Mouse (Mus musculus) forebrain, embryonic 14.5 days (tissue): ENCODE results near the gene Nol10. TPM values are rescaled to one million over a fixed set of nuclear protein-coding genes. Genes with fewer than 3 reads are reported as not detected.
A peak's percentile ranks its signal among the peaks of the same experiment; 100 is the strongest.

Experiments used
- ATAC-seq: fragments of 200-750 bp; cut with Nextera tagmentation; 2 replicates; pipeline ENCODE4 v1.8.0; 2017; ENCODE audit warnings: mild to moderate bottlenecking, moderate library complexity
- DNase-seq: peaks from one replicate; pipeline ENCODE4 v3.0.0-alpha.2; 2015; ENCODE audit warnings: low spot score
- H3K27ac ChIP-seq: fragments of 300-500 bp; sonication (generic); 2 replicates; pipeline ENCODE4 v1.5.1; 2014; ENCODE audit warnings: low read depth, mild to moderate bottlenecking, control low read depth, low read length, moderate library complexity
- H3K27me3 ChIP-seq: fragments of 300-500 bp; sonication (generic); replicated peaks from 2 replicates; pipeline ENCODE4 v1.6.1; 2014; ENCODE audit warnings: low read length, control low read depth, mixed read lengths; ENCODE audit not compliant: control insufficient read depth, insufficient read depth
- H3K36me3 ChIP-seq: fragments of 300-500 bp; sonication (generic); 2 replicates; pipeline ENCODE4 v1.6.1; 2014; ENCODE audit warnings: low read length, control low read depth; ENCODE audit not compliant: control insufficient read depth, insufficient read depth
- H3K4me1 ChIP-seq: fragments of 300-500 bp; sonication (generic); 2 replicates; pipeline ENCODE4 v1.6.1; 2014; ENCODE audit warnings: antibody characterized with exemption, low read length, control low read depth; ENCODE audit not compliant: control insufficient read depth, insufficient read depth
- H3K4me2 ChIP-seq: fragments of 300-500 bp; sonication (generic); 2 replicates; pipeline ENCODE4 v1.6.1; 2014; ENCODE audit warnings: mild to moderate bottlenecking, control low read depth, low read length
- H3K4me3 ChIP-seq: fragments of 300-500 bp; sonication (generic); 2 replicates; pipeline ENCODE4 v1.5.1; 2014; ENCODE audit warnings: low read depth, low read length, control low read depth
- H3K9ac ChIP-seq: fragments of 300-500 bp; sonication (generic); 2 replicates; pipeline ENCODE4 v1.6.1; 2014; ENCODE audit warnings: mild to moderate bottlenecking, low read length, control low read depth, moderate library complexity
- H3K9me3 ChIP-seq: fragments of 300-500 bp; sonication (generic); replicated peaks from 2 replicates; pipeline ENCODE4 v1.6.1; 2016; ENCODE audit warnings: low read length, control low read depth, mixed read lengths; ENCODE audit not compliant: control insufficient read depth
- WGBS: fragments of 180-500 bp; shearing (Covaris S2); extraction: QIAGEN DNeasy Blood & Tissue Kit; methylation state at CpG from one replicate; pipeline ENCODE4 v1.1.7; 2014; 5-methylcytosine and 5-hydroxymethylcytosine counted together
- polyA plus RNA-seq: library from polyadenylated mRNA; unstranded; fragments of >200 nt; fragmentation: Nextera tagmentation; extraction: Ambion mirVana; gene quantifications from 2 replicates; pipeline ENCODE4 v1.2.1, GENCODE M21; 2014

Gene Nol10
- polyA plus RNA-seq, result 19.5 and 19.6 TPM in 2 replicates

DNA sequence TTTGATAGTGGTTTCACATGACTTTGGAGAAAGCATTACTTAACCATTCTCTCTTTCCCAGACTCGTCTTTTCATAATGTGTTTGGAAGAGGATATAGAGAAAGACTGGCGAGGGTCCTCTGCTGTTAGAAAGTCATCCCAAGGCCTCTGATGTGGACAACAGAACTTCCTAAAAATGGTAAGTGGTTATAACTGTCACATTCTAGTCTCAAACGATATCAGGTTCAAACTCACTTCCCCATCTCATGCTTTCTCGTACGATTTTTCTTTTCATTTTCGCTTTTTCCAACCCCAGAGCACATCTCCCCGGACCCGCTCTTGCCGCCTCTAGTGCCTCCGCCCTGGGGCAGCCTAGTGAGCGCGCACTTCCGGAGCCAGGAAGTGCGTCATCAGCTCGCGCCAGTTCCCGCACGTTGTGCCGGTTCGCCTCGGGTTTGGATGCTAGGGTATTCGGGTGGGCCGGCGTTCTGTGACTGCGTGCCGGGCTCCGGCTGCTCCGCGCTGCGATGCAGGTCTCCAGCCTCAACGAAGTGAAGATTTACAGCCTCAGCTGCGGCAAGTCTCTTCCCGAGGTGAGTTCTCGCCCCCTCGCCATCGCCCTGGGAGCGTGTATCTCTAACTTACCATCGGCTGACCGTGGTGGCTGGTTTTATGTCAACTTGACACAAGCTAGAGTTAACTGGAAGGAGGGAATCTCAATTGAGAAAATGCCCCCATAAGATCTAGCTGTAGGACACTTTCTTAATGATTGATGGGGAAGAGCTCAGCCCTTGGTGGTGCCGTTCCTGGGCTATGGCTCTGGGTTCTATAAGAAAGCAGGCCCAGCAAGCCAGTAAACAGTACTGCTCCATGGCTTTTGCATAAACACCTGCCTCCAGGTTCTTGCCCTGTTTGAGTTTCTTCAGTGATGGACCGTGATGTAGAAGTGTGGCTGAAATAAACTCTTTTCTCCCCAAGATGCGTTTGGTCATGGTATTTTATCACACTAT is at the start of gene Nol10:
Gene Nol10, plus strand, starts transcription at position 411 of the 989 bp plus-strand sequence.
- no peaks in the 10 kb centered on the region for H3K27me3 ChIP-seq
- WGBS, result under 1% methylated on average over 42 of the region's 42 CpGs
- H3K27ac ChIP-seq, result no peak within 1 kb of the TSS
- no peaks in the 10 kb centered on the region for H3K9me3 ChIP-seq
- H3K4me2 ChIP-seq, result peak within 1 kb of the TSS; percentile 76
- peak within 1 kb of the TSS; percentile 69 for H3K9ac ChIP-seq
- peaks cover 9% of the 10 kb centered on the region; the same call in 1 of the 2 replicates for H3K4me1 ChIP-seq
- peaks cover 20% of the 10 kb centered on the region for H3K36me3 ChIP-seq
- peak; percentile 99 for ATAC-seq
- peak within 1 kb of the TSS; percentile 80 for H3K4me3 ChIP-seq
- peak; percentile 96 for DNase-seq

DNA sequence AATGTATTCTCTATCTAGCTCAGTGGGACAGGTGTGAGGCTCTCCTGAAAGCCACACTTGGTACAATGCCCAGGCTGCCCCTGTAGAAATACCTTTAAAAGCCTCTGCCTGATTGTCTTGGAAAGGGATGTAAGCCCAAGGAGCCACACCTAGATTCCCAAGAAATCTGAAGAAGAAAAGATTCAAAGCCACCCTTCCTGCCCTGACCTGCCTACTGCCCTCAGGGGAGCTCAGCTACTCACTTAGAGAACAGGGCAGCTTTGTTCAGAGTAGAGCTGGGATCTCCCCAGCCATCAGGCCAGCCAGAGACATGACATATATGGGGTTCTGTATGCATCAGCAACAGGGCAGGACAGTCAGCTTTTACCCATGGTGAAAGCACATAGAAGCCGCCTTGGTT is 48.4 kb upstream of the Nol10 start:
- WGBS, result 96% methylated on average over 1 of the region's 1 CpGs
- no peaks in the 10 kb centered on the region for H3K27me3 ChIP-seq
- DNase-seq (no peak), ATAC-seq (no peak)
- H3K9me3 ChIP-seq, result no peaks in the 10 kb centered on the region
- no peak overlapping the region for H3K27ac ChIP-seq
- H3K4me2 ChIP-seq, result no peak overlapping the region
- H3K36me3 ChIP-seq, result no peaks in the 10 kb centered on the region
- H3K4me3 ChIP-seq, result no peak overlapping the region
- no peak overlapping the region for H3K9ac ChIP-seq
- no peaks in the 10 kb centered on the region for H3K4me1 ChIP-seq

DNA sequence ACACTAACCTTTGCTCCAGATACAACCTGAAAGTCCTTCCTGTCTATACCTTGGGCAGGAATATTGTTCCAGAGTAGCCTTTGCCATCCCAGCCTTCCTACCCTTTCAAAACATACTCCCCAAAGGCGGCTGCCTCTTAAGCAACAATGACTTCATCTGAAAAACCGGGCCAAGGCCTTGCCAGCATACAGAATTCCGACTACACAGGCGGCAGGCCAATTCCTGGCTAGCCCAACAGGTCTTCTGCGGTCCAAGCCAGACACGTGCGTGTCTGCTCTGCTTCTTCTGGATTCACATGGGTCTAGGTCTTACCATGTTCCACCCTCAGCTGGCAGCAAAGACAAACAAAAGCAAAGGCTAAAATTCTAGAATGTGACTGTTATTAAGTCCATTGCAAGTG is 42.8 kb upstream of the Nol10 start:
- Histone ChIP-seq H3K4me1 (0 out of 2 replicates have a peak, but pooled peaks cover 2% of the 10 kb centered on the region), H3K4me3 (no peak overlapping the region), H3K9ac (no peak overlapping the region), H3K36me3 (no peaks in the 10 kb centered on the region), H3K27ac (no peak overlapping the region), H3K4me2 (no peak overlapping the region), H3K27me3 (no peaks in the 10 kb centered on the region), H3K9me3 (no peaks in the 10 kb centered on the region)
- no peak for DNase-seq
- no peak for ATAC-seq
- WGBS, result 82% methylated on average over 7 of the region's 7 CpGs

DNA sequence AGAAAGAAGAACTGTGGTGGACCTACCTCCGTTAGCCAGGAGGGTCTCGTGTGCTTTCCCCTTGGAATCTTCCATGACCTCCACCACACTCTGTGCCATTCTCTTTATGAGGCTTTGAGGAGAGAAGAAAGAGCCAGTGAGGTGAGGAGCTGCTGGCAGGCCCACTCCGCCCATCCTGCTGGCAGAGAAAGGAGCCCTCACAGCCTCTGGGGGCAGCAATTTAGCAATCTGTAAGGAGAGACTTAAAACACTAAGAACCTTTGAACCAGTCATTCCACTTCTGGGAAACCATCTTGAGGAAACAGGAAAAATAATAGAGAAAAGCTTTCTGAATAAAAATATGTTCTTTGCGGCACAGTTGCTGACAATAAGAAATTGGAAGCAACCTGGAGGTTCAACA is 40.0 kb upstream of the Nol10 start:
- H3K27ac ChIP-seq, result no peak overlapping the region
- H3K36me3 ChIP-seq, result no peaks in the 10 kb centered on the region
- H3K4me1 ChIP-seq, result 0 out of 2 replicates have a peak, but pooled peaks cover 6% of the 10 kb centered on the region
- H3K27me3 ChIP-seq, result no peaks in the 10 kb centered on the region
- ATAC-seq (no peak), DNase-seq (no peak)
- H3K4me2 ChIP-seq, result no peak overlapping the region
- no peak overlapping the region for H3K9ac ChIP-seq
- 24% methylated on average over 4 of the region's 4 CpGs for WGBS
- H3K9me3 ChIP-seq, result no peaks in the 10 kb centered on the region
- no peak overlapping the region for H3K4me3 ChIP-seq

DNA sequence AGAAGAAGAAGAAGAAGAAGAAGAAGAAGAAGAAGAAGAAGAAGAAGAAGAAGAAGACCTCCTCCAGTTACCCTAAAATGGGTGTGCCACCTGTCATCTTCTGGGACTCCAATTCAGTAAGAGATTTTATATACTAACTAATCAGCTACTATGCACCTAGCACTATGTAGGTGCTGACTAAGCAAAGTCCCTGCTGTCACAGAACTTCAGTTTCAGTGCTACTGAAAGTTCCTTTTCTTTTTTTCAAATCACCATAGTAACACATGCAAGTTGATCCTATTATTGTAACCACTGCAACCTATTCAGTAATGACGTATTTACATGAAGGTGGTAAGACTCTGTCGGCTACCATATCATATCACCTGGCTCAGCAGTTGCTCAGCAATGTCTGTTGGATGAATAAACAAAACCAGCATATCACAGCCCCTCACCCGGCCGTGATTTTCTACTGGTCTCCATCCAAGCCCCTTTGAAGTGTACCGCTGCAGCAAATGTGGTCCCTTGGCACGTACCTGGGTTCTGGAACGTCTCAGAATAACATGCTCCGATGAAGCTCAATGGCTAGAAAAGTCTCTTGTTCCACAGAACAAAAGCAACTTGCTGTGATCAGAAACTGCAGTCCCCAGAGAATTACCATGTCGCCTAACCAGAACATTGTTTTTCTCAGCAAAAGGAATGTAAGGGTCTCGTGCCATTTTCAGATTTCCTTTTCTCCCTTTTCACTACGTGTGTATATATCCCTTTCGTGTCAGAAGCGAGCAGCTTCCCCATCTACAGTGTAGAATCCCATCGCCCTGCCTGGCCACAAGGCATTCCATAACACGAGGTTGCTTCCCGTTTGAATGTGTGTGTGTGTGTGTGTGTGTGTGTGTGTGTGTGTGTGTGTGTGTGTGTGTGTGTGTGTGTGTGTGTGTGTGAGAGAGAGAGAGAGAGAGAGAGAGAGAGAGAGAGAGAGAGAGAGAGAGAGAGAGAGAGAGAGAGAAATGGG is 37.1 kb upstream of the Nol10 start:
- 12% methylated on average over 16 of the region's 16 CpGs for WGBS
- Histone ChIP-seq H3K36me3 (no peaks in the 10 kb centered on the region), H3K4me1 (0 out of 2 replicates have a peak, but pooled peaks cover 6% of the 10 kb centered on the region), H3K4me2 (no peak overlapping the region), H3K27ac (no peak overlapping the region), H3K9ac (no peak overlapping the region), H3K27me3 (no peaks in the 10 kb centered on the region), H3K4me3 (no peak overlapping the region), H3K9me3 (no peaks in the 10 kb centered on the region)
- ATAC-seq (peak; percentile 60), DNase-seq (peak; percentile 67)

DNA sequence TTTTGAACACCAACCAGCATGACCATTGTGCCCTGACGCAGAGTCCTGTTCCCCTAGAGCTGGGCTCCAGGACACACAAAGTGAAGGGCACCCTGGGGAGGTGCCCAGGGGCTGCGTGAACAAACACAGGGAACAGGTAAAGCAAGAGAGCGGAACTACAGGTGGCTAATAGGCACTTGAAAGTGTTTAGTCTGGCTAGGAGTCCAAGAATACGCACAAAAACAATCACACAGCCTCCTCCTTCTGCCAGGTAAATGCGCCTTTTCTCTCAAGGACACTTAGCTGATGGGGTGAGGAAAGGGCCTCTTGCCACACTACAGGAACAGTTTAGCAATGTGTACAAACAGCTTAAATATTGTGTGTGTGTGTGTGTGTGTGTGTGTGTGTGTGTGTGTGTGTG is 32.2 kb upstream of the Nol10 start:
- no peak overlapping the region for H3K27ac ChIP-seq
- no peaks in the 10 kb centered on the region for H3K36me3 ChIP-seq
- no peak for ATAC-seq
- H3K4me3 ChIP-seq, result no peak overlapping the region
- no peaks in the 10 kb centered on the region for H3K27me3 ChIP-seq
- no peak for DNase-seq
- H3K9ac ChIP-seq, result no peak overlapping the region
- 86% methylated on average over 5 of the region's 5 CpGs for WGBS
- H3K9me3 ChIP-seq, result no peaks in the 10 kb centered on the region
- H3K4me2 ChIP-seq, result no peak overlapping the region
- H3K4me1 ChIP-seq, result 0 out of 2 replicates have a peak, but pooled peaks cover 2% of the 10 kb centered on the region

DNA sequence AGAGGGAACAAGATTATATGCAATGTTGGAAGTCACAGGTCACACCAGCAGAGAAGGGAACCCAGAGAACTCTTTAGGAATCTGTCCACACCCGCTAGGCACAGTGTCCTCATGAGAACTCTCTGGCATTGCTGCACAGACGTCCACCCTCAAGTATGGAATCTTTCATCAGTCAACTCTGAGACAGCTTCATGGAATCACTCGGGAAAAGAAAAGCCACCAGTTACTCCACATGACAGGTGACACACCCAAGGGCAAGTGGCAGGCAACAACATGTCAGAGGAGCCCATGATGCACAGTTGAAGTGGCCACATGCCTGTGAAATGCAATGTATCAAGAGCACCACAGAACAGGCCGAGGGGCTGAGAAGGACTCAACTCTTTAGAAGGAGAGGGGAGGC is 30.3 kb upstream of the Nol10 start:
- Histone ChIP-seq H3K27me3 (no peaks in the 10 kb centered on the region), H3K4me3 (no peak overlapping the region), H3K9me3 (no peaks in the 10 kb centered on the region), H3K9ac (no peak overlapping the region), H3K36me3 (no peaks in the 10 kb centered on the region), H3K4me1 (no peaks in the 10 kb centered on the region), H3K27ac (no peak overlapping the region), H3K4me2 (no peak overlapping the region)
- ATAC-seq (no peak), DNase-seq (no peak)
- 80% methylated on average over 4 of the region's 4 CpGs for WGBS

DNA sequence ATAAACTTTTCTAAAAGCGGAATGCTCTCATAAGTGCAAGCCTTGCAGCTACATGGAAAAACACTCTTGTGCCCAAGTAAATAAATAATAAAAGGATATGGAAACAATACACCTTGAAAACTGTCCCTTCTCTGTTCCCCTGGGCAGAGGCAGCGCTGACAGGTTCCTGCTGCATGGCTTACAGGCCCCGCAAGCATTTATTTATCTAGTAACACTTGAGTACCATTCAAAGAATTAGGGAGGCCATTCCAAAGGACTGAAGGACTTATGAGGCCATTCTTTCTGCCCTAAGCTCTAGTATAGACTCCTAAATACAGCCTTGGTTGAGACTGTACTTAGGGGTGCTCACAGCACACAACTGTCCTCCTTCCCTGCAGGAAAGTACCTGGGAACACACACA is 29.8 kb upstream of the Nol10 start:
- no peaks in the 10 kb centered on the region for H3K9me3 ChIP-seq
- DNase-seq (no peak), ATAC-seq (no peak)
- H3K27me3 ChIP-seq, result no peaks in the 10 kb centered on the region; the same call in 1 of the 2 replicates
- H3K36me3 ChIP-seq, result no peaks in the 10 kb centered on the region
- no peak overlapping the region for H3K4me3 ChIP-seq
- H3K4me1 ChIP-seq, result no peaks in the 10 kb centered on the region
- no peak overlapping the region for H3K27ac ChIP-seq
- WGBS, result 81% methylated on average over 3 of the region's 3 CpGs
- no peak overlapping the region for H3K4me2 ChIP-seq
- H3K9ac ChIP-seq, result no peak overlapping the region
